Mouse (Mus musculus) liver, postnatal 0 days (tissue): ENCODE data around the gene Lemd2.

Source experiments
- CTCF ChIP-seq: sonication (generic); IDR thresholded peaks from 2 replicates; pipeline ENCODE4 v1.5.1; 2016; ENCODE audit warnings: antibody characterized with exemption, low read depth
- EP300 ChIP-seq: IDR thresholded peaks from 2 replicates; pipeline ENCODE4 v1.6.1; 2016; ENCODE audit warnings: antibody characterized with exemption, low read depth, mild to moderate bottlenecking

DNA sequence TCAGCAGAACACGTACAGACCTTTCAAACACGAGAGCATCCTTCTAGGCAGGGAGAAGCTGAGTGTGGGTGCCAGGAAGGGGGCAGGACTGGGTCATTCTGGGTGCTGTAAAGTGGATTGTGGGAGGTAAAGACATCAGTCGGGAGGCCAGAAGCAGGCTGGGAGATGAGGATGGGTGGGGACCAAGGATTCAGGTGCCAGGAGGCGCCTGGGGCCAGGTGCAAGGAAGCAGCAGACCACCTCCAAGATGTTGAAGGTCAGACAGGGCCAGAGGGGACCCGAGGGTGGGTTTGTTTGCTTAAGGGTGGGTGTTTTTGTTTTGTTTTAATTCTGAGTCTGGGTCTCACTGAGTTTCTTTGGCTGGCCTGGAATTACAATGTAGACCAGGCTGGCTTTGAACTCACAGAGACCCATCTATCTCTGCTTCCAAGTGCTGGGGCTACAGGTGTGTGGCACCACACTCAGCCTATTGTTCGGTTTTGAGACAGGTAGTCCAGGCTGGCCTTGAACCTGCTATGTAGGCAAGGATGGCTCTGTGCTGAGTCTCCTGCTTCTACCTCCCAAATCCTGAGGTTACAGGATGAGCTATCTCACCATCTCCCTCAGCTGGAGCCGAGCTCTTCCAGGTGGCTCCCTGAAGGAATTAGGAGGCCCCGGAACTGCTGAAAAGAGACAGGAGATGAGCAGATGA, 26.3 kb upstream of the Lemd2 start:
- TF ChIP-seq CTCF (no peak), EP300 (no peak)
